Mouse (Mus musculus) adrenal gland, adult 2 months (tissue): ENCODE measurements around the gene Sp100. TPM values are rescaled to one million over a fixed set of nuclear protein-coding genes. Genes with fewer than 3 reads are reported as not detected.

Experiments used
- DNase-seq: peaks from one replicate; pipeline ENCODE4 v3.0.0; 2021
- polyA plus RNA-seq: library from polyadenylated mRNA; depleted of rRNA; stranded (reverse); fragments of >200 nt; gene quantifications from 2 replicates; pipeline ENCODE4 v1.2.3, GENCODE M21; 2012
- total RNA-seq, 2 experiments: library from RNA; stranded (reverse); gene quantifications; 2 replicates each; pipeline ENCODE4 v1.2.3; 2021

Sp100 gene
- total and polyA plus RNA-seq, 3 experiments = 2.9 to 21.0 (median 19.1) TPM

DNA sequence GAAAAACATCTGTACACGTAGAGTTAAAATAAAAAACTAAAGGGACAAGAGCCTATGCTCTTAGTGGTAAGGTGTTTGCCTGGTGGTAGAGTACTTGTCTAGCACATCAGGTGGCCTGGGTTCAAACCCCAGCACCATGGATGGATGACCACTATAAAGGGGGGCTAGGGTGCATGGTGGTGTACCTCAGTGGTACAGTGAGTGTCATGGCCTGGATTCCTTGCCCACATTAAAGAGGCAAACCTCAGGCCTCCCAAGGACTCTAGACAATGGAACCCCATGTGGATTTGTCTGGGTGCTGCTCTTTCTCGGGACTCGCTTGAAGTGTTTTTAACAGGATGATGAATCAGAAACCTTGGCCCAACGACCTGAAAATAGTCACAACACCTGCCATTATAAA lies 52.7 kb downstream of the Sp100 start:
- DNase-seq = no peak

DNA sequence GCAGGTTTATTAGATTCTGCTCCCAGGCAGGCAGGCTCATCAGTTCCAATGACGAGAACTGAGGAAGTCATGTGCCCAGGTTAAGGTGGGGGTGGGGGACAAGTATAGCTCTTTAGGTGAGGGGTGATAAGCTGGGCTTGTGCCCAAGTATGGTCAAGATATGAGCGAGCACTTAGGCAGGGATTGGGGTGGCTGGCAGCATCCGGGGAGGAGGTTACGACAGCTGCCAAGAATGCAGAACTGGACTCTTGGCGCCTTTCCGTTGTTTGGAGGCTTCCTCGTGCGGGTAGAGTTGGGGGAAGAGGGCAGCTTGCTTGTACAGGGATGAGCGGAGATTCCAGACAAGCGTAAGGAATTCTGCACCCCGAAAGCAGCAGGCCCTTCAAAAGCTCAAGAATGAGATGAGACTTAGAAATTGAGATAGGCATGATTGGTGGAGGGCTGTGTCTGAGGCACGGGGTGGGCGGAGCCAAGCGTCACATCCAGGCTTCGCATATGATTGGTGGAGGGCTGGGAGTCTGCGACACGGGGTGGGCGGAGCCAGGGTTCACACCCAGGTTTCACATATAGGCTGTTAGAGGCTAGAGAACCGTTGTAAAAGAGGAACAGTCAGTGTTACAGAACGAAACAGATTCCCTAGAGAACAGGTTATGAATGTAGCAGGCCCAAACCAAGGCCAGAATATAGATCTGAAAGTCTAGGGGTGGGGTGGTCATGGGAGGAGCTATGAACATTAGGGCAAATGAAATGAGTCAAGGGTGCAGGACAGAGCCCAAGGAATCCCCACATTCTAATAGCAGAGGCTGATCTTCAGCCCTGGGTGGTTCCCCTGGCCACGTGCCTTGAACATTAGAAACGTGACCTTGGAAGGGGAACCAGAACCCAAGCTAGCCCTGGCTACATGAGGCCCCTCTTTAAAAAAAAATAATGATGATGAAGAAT lies 53.7 kb downstream of the Sp100 start:
- peak; percentile 76 for DNase-seq

DNA sequence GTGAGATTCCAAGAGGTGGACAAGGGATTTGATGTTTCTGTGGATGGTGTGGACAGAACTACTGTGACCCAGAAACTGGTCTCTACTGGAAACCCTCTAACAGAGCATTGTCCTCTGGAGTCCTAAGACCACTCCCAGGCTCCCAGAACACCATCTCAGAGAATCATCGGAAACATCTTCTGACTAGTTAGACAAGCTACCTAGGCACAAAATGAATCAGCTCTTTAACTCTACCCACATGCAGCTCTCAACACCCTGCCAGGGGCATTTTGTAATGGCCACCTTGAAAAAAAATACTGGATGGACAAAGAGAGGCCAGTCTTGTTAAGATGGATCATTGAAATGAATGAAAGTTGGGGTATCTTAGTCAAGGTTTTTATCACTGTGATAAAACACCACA lies 55.8 kb downstream of the Sp100 start:
- DNase-seq = no peak

DNA sequence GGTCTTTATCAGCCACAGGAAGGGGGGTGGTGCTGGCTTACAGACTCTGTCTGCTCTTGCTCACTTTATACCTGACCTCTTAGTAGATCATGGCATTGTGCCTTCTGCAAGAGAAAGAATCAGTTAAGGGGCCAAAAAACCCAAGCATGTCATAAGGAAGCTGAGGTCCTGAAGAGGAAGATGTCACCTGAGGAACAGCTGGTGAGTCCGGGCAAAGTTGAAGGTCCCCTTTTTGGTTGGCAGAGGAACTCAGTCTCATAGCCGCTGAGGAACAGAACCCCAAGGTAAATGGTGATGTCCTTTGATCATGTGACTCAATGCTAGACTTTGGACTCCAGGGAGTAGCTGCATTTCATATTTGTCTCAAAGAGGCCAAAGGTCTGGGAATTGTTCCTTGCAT lies 57.0 kb downstream of the Sp100 start:
- DNase-seq = no peak

DNA sequence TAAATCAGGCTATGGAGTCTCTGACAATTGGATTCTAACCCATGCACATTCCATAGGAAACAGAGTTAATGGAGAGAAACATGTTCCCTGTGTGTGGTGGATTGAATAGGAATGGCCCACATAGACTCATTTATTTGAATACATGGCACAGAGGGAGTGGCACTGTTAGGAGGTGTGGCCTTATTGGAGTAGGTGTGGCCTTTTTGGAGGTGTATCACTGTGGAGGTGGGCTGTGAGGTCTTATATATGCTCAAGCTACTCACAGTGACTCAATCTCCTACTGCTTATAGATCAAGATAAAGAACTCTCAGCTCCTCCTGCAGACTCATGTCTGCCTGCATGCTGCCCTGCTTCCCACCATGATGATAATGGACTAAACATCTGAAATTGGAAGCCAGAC lies 64.7 kb downstream of the Sp100 start:
- DNase-seq = no peak

DNA sequence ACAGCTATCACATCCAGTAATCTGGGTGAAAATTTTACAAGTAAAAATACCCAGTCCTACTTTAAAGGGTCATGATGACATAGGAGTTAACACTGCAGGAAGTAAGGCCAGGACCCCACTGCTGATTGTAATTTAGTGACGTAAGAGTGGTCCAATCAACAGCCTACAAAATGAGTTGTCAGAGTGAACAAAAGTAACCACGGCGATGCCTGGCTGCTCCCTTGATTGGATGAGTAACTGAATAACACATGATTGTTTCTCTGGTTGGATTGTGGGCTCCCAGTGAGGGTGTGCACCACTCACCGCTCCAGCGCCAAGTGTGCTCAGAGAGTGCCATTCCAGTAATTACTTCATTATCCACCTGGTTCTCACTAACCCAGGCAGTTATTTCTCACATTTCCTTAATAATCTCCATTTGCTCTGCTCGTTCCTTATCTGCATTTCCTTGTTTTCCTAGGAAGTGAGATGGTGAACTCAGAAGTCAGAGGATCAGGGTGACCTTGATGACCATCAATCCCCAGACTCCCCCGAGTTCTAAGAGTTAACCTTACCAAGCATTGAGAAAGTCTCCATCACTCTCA lies 66.7 kb downstream of the Sp100 start:
- no peak for DNase-seq

DNA sequence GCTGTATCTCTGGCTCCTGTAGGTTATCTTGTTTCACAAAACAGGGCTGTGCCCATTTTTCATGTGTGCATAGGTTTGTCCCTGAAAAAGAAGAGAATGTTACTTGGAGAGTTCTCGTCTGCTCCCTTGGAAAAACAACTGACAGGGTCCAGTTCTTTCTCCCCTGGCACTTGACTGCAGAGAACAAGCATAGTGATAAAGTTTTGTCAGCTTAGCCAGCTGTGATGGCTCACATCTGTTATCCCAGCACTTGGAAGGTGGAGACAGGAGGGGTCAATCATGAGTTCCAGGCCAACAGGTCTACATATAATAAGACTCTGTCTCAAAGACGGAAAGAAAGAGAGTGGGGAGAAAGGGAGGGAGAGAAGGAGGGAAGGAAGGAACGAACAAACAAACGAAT lies 69.3 kb downstream of the Sp100 start:
- DNase-seq = no peak

DNA sequence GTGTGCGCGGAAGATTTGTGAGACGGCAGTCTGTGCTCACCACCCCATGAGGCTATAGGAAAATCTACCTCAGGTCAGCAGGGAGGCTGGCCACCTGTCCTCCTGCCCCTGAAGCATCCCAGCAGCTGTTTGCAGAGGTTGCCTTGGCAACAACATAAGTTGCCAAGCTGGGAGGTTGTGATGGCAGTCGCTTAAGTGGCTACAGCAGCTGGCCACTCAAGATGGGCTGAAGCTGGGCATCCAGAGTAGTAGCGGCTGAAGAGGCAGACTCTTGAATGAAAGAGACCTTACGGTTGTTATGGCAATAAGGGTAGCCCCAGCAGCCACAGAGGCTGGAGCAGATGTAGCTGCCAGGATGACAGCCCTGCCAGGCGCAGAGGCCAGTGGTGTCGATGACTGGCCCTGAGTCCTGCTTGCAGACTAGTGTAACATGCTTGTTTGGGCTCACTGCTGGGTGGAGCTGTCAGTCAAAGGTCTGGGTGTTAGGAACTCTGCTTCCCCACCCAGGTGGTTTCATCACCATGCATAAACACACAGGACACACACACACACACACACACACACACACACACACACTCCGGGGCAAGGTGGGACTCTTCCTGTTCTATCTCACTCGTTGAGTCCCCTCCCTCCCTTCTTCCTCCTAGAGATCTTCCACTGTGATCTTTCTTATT lies 70.6 kb downstream of the Sp100 start:
- no peak for DNase-seq

DNA sequence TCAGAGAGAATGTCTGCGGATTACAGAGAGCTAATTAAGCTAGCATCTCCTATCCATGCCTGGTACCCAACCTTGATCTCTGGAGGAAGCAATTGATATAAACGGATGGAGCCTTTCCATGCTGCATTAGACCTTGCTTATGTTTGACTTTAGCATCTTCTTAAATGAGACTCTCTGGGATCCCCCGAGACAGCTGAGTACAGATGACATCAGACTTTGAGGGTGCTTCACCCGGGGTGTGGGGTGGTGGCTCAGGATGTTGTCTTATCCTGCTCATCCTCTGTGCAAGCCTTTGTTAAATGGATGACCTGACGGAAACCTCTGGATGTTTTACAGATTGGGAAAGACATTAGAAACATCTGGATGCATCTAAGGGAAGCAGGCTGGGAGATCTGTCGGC lies 80.7 kb downstream of the Sp100 start:
- no peak for DNase-seq

DNA sequence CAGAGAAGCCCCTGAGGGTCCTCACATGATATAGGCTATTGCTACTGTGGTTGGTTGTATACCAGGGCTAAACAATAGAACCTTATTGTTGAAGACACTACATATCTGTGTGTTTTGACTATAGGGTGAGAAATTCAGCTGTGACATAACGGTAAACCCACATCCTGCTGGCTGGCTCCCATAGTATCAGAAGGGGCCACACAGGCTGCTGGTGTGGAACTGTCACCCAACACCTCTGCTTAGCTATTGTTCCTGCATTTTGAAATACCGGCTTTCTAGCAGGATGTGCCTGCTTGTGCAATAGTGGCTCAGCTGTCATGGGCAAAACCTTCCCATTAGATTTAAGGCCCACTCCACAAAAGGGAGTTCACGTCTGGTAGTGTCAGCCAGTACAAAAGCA lies 82.8 kb downstream of the Sp100 start:
- DNase-seq = no peak

DNA sequence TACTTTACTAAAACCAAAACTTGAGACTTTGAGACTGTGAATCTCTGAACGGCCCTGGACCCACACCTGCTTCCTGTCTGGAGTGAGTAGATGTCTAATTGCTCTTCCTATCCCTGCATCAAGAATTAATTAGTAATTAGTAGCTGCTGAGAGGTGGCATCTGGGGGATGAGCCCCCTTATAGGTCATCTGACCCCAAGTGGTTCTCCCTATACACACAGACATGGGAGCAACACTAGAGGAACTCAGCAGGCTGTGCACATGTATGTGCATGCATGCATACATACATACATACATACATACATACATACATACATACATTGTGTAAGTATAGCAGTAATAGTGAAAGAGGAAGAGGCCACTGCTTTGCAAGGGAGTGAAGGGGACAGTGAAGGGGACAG lies 84.7 kb downstream of the Sp100 start:
- DNase-seq = no peak

DNA sequence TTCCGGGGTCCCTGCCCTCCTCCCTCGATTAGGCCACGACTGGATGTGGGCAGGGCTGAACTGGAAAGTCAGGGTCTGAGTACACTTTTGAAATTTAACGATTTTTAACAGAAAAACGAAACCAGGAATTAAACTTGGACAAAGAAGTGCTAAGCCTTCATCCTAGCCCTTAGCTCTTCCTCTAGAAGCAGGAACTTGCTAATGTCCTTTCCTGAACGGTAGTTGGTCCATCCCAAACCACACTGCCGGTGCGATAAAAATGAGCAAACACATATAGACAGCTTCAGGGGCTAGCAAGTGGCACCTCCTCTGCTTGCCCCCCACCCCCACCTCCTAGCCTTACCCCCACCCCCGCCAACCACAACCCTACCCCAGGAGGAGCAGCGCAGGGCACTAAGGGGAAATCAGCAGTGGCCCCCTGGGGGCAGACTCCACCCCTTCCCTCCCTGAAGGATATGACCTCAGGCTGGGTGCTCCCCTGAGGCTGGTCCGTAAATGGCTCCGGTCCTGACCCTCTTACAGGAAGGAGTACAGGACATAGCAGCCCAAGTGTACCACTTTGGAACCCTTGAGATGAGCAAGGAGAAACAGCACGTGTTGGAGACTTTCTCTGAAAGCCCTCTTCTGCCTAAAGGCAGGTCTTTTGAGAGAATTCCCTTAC lies 85.8 kb downstream of the Sp100 start:
- peak; percentile 38 for DNase-seq

DNA sequence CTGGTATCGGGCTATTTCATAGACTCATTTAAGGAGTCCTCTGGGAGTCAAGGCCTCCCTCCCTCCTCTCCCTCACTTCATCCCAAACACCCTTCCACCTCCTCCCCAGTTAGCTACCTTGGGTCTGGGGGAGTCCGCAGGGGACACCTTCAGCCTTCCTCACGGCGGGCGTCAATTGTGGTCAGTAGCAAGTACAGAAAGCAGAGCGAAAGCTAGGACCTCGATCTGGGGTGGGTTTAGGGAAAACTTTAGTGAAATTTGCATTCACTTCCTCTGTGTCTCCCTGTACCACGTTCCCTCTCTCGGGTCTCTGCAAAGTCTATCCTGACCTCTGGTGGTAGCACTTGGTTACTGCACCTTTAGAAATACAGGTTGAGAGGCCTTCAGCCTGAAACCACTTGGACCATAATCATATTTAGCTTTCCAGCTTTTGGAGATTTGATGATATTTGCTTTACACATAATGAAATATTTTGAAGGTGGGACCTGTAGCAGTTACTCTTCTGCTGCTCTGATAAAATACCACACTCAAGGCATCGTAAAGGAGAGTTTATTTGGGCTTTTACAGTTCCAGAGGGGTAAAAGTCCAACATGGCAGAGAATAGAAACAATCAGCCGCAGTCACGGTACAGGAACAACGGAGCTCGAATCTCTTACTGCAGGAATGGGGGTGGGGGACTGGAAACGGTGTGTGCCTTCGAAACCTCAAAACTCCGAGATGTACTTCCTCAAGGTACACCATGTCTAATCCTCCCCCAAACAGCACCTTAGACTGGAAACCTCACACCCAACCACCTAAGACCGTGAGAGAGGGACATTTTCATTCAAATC lies 86.8 kb downstream of the Sp100 start:
- peak; percentile 68 for DNase-seq

DNA sequence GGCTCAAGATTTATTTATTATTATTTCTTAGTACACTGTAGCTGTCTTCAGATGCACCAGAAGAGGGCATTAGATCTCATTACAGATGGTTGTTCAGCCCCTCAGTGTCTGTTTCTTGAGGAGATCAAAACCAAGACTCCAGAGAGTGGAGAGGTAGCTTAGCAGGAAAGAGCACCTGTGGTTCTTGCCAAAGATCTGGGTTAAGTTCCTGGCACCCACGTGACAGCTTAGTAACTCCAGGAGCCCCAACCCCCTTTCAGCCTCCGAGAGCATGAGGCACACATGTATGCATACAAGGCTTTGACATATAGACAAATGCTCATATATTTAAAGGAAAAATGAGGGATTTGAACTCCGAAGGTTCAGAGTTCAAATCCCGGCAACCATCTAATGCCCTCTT lies 89.2 kb downstream of the Sp100 start:
- DNase-seq = no peak

DNA sequence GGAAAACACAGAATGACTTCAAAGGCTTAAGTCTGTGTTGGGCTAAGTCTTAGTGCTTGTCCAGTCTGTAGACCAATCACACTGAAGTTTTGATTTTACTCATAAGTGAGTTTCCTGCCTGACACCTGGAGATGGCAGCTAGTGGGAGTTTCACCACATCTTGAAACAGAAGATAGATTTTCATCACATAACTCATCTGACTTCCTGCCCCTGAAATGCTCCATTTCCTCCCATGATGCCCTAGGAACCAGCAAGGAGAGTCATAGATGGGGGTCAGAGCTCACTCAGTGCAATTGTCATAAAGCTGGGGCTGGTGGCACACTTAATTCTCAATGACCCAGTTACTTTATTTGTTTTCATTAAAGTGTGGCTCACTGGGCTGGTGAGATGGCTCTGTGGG lies 90.0 kb downstream of the Sp100 start:
- DNase-seq = no peak

DNA sequence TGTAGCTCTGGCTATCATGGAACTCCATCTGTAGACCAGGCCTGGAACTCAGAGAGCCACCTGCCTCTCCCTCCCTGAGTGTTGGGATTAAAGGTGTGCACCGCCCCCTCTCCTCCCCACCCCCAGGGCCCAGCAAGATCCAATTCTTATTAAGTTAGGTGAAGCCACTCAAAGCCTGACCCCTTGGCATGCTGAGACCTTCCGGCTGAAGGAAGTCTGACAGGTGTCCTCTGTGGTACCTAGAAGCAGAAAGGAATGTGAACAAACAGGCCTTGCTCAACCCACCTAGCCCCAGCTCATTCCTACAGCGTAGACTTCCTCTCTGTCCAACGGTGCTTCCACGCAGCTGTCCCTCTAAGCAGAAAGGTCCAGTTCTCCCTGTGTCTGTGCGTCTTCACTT lies 91.1 kb downstream of the Sp100 start:
- no peak for DNase-seq

DNA sequence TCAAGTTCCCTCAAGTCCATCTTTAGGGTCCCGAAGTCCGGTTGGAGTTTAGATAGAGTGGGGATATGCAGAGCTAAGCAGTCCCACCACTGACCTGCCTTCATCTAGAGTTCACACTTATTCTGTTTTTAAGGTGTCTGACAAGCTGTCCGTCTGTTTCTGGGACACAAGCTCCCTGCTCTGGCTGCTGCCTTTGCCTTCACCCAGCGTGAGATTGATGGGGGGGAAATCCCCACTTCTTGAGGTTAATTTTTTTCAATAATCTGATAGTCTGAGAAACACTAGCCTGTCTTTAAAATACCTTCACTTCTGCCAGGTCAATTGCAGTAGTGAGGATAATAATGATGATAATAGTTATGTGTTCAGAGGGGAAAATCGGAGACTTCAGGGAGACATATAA lies 92.5 kb downstream of the Sp100 start:
- no peak for DNase-seq

DNA sequence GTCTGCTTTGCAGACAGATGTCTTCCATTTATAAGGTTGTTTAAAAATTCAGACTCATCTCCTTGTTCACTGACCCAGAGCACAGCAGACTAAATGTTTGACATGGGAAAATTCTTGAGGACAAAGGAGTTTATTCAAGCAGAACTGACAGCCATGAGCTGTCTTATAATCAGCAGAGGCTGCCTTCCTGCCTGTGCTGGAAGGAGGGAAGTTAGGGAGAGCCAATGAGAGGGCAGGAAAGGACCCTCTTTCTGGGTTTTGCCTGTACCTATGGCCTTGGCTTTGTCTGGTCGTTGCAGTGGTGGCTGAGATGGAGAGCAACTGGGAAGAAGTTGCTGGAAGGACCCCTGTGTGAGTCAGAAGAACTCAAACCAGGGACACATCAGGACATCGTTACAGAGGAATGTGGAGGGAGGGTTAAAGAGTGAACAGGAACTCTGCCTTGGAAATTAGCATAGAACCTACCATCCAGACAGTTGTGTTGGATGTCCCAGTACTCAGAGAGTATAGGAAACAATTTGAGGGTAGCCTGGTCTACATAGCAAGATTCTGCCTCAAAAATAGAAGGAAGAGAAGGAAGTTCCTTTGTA lies 93.2 kb downstream of the Sp100 start:
- no peak for DNase-seq

DNA sequence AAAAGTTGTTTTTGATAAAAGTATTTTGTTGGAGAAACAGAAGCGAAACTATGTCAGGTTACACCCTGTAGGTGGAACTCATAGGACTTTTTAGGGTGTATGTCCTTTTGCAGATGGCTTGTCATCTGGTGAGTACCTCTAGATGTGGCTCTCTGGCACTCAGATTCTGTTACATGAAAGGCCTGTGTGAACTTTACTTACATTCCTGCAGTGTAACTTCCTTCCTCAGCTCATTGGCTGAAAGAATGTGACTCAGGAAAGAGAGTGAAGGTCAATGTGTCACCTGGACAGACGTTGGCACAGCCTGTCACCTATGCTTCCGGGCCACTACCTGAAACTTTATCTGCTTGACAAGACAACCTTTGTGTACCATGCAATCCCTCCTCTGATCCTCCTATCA lies 94.8 kb downstream of the Sp100 start:
- DNase-seq = no peak

DNA sequence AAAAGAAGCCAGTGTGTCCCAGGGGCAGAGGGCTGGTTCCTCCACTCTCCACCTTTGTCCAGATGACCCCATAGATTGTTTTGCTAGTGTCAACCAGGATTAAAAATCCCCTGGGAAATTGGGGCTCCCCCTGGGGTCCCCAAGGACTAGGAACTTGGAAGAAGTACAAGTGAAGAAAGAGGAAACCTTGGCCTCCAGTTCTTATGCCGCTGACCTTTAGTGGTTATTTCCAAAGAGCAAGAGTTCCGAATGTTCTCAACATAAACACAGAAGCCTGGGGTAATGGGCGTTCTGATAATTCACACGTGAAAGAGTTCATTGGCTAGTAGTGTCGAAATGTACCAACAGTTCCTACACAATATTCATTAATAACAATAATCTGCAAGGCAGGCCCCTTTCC lies 96.7 kb downstream of the Sp100 start:
- no peak for DNase-seq

DNA sequence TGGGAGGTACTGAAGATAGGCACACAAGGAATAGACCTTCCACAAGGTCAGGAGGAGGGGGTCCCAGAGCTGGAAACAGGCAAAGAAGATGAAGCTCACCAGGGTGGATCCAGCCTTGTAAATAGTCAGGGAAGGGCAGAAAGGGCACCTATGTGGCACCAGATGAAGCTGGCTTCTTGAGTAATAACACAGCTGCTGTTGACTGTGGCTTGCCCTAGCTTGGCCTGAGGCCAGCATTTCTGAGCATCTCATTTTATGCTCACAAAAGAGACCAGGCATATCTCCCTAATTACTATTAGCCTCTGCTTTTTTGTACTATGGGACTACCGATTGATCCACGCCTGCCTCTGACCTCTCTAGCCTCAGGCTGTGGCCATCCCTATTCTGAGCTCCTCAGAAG lies 100.0 kb downstream of the Sp100 start:
- DNase-seq = no peak
